Mouse (Mus musculus): Measurements from ENCODE around the gene Cdhr3. TPM values are rescaled to one million over a fixed set of nuclear protein-coding genes. Genes with fewer than 3 reads are reported as not detected.
"Not testable (repeated sequence)": the region's sequence is repeated elsewhere in the genome, so short reads cannot be mapped to it uniquely, and the experiment has no call there.

The Cdhr3 gene
- polyA plus RNA-seq, 1 experiment, result not detected

- H3K27ac ChIP-seq (replicated peaks; ENCODE audit: low read depth, low read length), result no peak overlapping the region
- no peak overlapping the region for H3K4me3 ChIP-seq (ENCODE audit: insufficient read depth, low read depth, low read length)
- H3K4me1 ChIP-seq (ENCODE audit: control insufficient read depth, insufficient read depth, insufficient read length, low read length), result no peaks in the 10 kb centered on the region
Measured at GRCm38 (mm10) chr12:33102342-33103115, 9.9 kb upstream of the Cdhr3 start.

- Histone ChIP-seq H3K4me1 (ENCODE audit: control insufficient read depth, insufficient read depth, insufficient read length, low read length) (no peaks in the 10 kb centered on the region), H3K4me3 (ENCODE audit: insufficient read depth, low read depth, low read length) (no peak overlapping the region), H3K27ac (replicated peaks; ENCODE audit: low read depth, low read length) (no peak overlapping the region)
Measured at GRCm38 (mm10) chr12:33101627-33102026, 9.0 kb upstream of the Cdhr3 start.

DNA sequence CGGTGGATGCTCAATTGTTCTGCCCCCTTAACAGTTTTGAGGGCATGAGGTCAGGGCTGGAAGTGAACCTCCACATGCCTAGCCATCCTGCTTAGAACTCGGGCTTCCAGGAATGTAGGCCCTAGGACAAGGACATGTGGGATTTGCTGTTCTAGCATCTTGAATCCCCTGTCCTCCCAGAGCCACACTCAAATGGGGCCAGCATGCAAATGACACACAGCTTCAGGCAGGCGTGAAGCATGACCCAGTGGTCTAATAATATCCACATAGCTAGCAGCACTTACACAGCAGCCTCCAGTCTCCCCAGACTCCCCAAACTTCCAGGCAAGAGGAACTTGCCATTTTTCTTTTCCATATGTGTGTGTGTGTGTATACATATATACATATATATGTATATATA is 3.3 kb upstream of the Cdhr3 start:
- no peaks in the 10 kb centered on the region for H3K4me1 ChIP-seq (ENCODE audit: control insufficient read depth, insufficient read depth, insufficient read length, low read length)
- no peak overlapping the region for H3K4me3 ChIP-seq (ENCODE audit: insufficient read depth, low read depth, low read length)
- H3K27ac ChIP-seq (replicated peaks; ENCODE audit: low read depth, low read length), result no peak overlapping the region

- Histone ChIP-seq H3K4me1 (ENCODE audit: control insufficient read depth, insufficient read depth, insufficient read length, low read length) (no peaks in the 10 kb centered on the region), H3K4me3 (ENCODE audit: insufficient read depth, low read depth, low read length) (no peak overlapping the region), H3K27ac (replicated peaks; ENCODE audit: low read depth, low read length) (no peak overlapping the region)
Measured at GRCm38 (mm10) chr12:33092196-33092595, 479 bp downstream of the Cdhr3 start.

DNA sequence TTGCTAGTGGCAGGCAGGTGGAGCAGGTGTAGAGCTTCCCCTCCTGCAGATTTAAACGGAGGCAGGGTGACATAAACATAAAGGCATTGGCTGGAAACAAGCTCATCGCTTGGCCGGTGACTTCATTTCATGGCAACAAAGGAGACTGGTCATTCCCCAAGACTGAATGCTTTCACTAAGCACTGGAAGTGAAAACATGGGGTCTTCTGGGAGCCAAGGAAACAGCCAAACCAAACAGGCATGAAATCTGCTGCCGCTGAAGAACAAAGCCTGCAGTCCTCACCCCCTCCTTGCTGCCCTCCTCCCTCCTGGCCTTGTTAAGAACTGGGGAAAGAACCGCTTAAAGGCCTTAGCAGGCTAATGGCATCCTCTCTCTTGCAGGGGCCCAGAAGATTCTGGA is 6.5 kb downstream of the Cdhr3 start:
- Histone ChIP-seq H3K4me1 (ENCODE audit: control insufficient read depth, insufficient read depth, insufficient read length, low read length) (peaks cover 14% of the 10 kb centered on the region; the same call in 1 of the 2 replicates), H3K4me3 (ENCODE audit: insufficient read depth, low read depth, low read length) (no peak overlapping the region), H3K27ac (replicated peaks; ENCODE audit: low read depth, low read length) (no peak overlapping the region)

DNA sequence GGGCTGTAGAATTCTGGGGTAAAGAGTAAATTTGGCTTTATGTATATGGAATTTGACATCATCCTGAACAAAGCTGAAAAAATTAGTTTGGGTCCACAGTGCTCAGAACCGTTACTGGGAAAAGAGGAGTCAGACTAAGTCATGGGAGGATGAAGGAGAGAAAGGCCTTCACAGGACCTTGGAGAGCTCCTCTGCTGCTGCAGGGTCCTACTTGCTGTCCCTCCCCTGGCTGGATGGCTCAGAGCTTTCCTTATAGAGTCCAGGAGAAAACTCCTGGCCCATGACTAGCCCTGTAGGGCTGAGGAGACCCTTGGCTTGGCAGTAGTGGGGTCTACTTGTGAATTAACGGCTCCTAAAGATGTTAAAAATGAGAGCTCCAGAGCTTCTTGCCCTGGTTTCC is 8.0 kb downstream of the Cdhr3 start:
- Histone ChIP-seq H3K4me3 (ENCODE audit: insufficient read depth, low read depth, low read length) (no peak overlapping the region), H3K4me1 (ENCODE audit: control insufficient read depth, insufficient read depth, insufficient read length, low read length) (peaks cover 14% of the 10 kb centered on the region; the same call in 1 of the 2 replicates), H3K27ac (replicated peaks; ENCODE audit: low read depth, low read length) (no peak overlapping the region)

DNA sequence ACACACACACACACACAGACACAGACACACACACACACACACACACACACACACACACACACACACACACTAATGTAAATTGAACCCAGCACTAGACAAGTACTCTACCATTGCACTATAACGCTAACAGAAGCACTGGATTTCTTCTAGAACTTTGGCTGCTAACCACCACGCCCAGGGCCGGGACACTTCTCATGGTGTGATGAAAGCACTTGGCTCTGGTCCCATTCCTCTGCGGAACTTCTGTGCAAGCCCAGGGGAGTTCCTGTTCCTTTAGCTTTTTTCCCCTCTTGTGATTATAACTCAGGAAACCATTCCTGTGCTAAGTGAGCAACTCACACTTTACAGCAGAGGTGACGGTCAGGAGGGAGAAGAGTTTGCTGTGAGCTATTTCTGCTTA is 9.3 kb downstream of the Cdhr3 start:
- Histone ChIP-seq H3K27ac (replicated peaks; ENCODE audit: low read depth, low read length) (no peak overlapping the region), H3K4me3 (ENCODE audit: insufficient read depth, low read depth, low read length) (no peak overlapping the region), H3K4me1 (ENCODE audit: control insufficient read depth, insufficient read depth, insufficient read length, low read length) (peaks cover 23% of the 10 kb centered on the region)

- H3K4me1 ChIP-seq (ENCODE audit: control insufficient read depth, insufficient read depth, insufficient read length, low read length), result peaks cover 20% of the 10 kb centered on the region
Measured at GRCm38 (mm10) chr12:33076309-33076708, 16.4 kb downstream of the Cdhr3 start.

GRCm38 (mm10) chr12:33071901-33072672 is 20.6 kb downstream of the Cdhr3 start:
- Histone ChIP-seq H3K4me1 (ENCODE audit: control insufficient read depth, insufficient read depth, insufficient read length, low read length) (peaks cover 12% of the 10 kb centered on the region), H3K4me3 (ENCODE audit: insufficient read depth, low read depth, low read length) (no peak overlapping the region), H3K27ac (replicated peaks; ENCODE audit: low read depth, low read length) (no peak overlapping the region)

More at GRCm38 (mm10) chr12:33076309-33076708, 16.4 kb downstream of the Cdhr3 start:
- no peak overlapping the region for H3K4me3 ChIP-seq (ENCODE audit: insufficient read depth, low read depth, low read length)
- no peak overlapping the region for H3K27ac ChIP-seq (replicated peaks; ENCODE audit: low read depth, low read length)

DNA sequence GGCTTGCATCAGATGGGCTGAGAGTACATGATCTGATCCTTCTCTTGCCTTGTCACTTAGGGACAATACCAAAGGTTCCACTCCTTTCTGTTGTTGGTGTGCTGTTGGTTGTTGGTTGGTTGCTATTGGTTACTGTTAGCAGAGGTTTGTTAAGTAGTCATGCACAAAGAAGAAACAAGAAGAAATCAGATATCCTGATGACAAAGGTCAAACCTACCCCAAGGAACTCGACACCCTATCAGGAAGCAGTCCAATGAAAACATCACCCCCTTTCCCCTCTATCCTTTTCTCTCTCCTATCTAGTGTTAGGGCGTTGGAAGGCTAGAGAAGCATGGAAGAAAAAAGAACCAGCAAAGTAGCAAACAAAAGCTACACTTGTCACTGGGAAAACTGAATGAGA is 23.7 kb downstream of the Cdhr3 start:
- H3K4me1 ChIP-seq (ENCODE audit: control insufficient read depth, insufficient read depth, insufficient read length, low read length), result peaks cover 9% of the 10 kb centered on the region
- no peak overlapping the region for H3K4me3 ChIP-seq (ENCODE audit: insufficient read depth, low read depth, low read length)
- H3K27ac ChIP-seq (replicated peaks; ENCODE audit: low read depth, low read length), result no peak overlapping the region

- no peak overlapping the region for H3K4me3 ChIP-seq (ENCODE audit: insufficient read depth, low read depth, low read length)
- H3K4me1 ChIP-seq (ENCODE audit: control insufficient read depth, insufficient read depth, insufficient read length, low read length), result peaks cover 3% of the 10 kb centered on the region; the same call in 1 of the 2 replicates
- no peak overlapping the region for H3K27ac ChIP-seq (replicated peaks; ENCODE audit: low read depth, low read length)
Measured at GRCm38 (mm10) chr12:33066355-33066754, 26.3 kb downstream of the Cdhr3 start.

GRCm38 (mm10) chr12:33065162-33065561 is 27.5 kb downstream of the Cdhr3 start:
- peaks cover 3% of the 10 kb centered on the region; the same call in 1 of the 2 replicates for H3K4me1 ChIP-seq (ENCODE audit: control insufficient read depth, insufficient read depth, insufficient read length, low read length)
- no peak overlapping the region for H3K4me3 ChIP-seq (ENCODE audit: insufficient read depth, low read depth, low read length)
- no peak overlapping the region for H3K27ac ChIP-seq (replicated peaks; ENCODE audit: low read depth, low read length)

DNA sequence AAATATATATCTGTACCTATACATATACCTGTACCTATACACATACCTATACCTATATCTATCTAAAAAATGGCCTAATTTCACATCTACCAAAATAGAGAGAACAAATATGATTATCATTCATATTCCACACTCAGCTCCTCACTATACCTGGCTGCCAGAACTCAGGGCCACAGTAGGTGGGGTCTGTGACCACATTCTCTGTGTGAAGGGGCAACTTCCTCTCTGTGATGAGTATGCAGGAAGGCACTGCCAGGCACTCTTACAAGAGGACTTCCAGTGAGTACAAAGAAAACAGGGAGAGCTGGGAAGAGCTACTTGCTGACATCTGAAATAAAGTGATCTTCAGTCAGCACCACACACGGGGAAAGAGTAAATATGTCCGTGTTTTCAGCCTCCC is 28.4 kb downstream of the Cdhr3 start:
- Histone ChIP-seq H3K4me3 (ENCODE audit: insufficient read depth, low read depth, low read length) (no peak overlapping the region), H3K27ac (replicated peaks; ENCODE audit: low read depth, low read length) (no peak overlapping the region), H3K4me1 (ENCODE audit: control insufficient read depth, insufficient read depth, insufficient read length, low read length) (peaks cover 3% of the 10 kb centered on the region; the same call in 1 of the 2 replicates)

- Histone ChIP-seq H3K4me3 (ENCODE audit: insufficient read depth, low read depth, low read length) (no peak overlapping the region), H3K4me1 (ENCODE audit: control insufficient read depth, insufficient read depth, insufficient read length, low read length) (peaks cover 3% of the 10 kb centered on the region; the same call in 1 of the 2 replicates), H3K27ac (replicated peaks; ENCODE audit: low read depth, low read length) (no peak overlapping the region)
Measured at GRCm38 (mm10) chr12:33063250-33063649, 29.4 kb downstream of the Cdhr3 start.

- H3K4me1 ChIP-seq (ENCODE audit: control insufficient read depth, insufficient read depth, insufficient read length, low read length); H3K27ac ChIP-seq (replicated peaks; ENCODE audit: low read depth, low read length); H3K4me3 ChIP-seq (ENCODE audit: insufficient read depth, low read depth, low read length): not testable (repeated sequence)
Measured at GRCm38 (mm10) chr12:33062379-33062778, 30.3 kb downstream of the Cdhr3 start.

Data from brown adipose tissue, adult 24 weeks (tissue).